Mouse (Mus musculus) kidney, embryonic 14.5 days (tissue): ENCODE measurements at regions not wholly inside any gene's neighbourhood (a gene's known extent, or its start where the extent isn't known, plus 50 kb on each side); places are given as distances from the start of the nearest gene placed in this dataset.
A peak's percentile ranks its signal among the peaks of the same experiment; 100 is the strongest.

Experiments
- ATAC-seq: fragments of 200-750 bp; cut with Nextera tagmentation; 2 replicates; pipeline ENCODE4 v1.8.0; 2017; ENCODE audit warnings: moderate number of reproducible peaks, mild to moderate bottlenecking, moderate TSS enrichment, moderate library complexity; ENCODE audit not compliant: low FRiP score, low TSS enrichment
- H3K27ac ChIP-seq: fragments of 300-500 bp; sonication (generic); 2 replicates; pipeline ENCODE4 v1.5.1; 2014; ENCODE audit warnings: low read depth, mild to moderate bottlenecking, low read length, moderate library complexity, mixed read lengths
- H3K27me3 ChIP-seq: fragments of 300-500 bp; sonication (generic); 2 replicates; pipeline ENCODE4 v1.6.1; 2014; ENCODE audit warnings: mild to moderate bottlenecking, low read length; ENCODE audit not compliant: control insufficient read depth, insufficient read depth
- H3K36me3 ChIP-seq: fragments of 300-500 bp; sonication (generic); 2 replicates; pipeline ENCODE4 v1.6.1; 2014; ENCODE audit warnings: low read length, mixed read lengths; ENCODE audit not compliant: control insufficient read depth, insufficient read depth
- H3K4me1 ChIP-seq: fragments of 300-500 bp; sonication (generic); 2 replicates; pipeline ENCODE4 v1.6.1; 2014; ENCODE audit warnings: low read length, mixed read lengths; ENCODE audit not compliant: control insufficient read depth, insufficient read depth
- H3K4me2 ChIP-seq: fragments of 300-500 bp; sonication (generic); replicated peaks from 2 replicates; pipeline ENCODE4 v1.6.1; 2014; ENCODE audit warnings: low read depth, mild to moderate bottlenecking, low read length
- H3K4me3 ChIP-seq: fragments of 300-500 bp; sonication (generic); 2 replicates; pipeline ENCODE4 v1.5.1; 2014; ENCODE audit warnings: mild to moderate bottlenecking, low read length
- H3K9ac ChIP-seq: fragments of 300-500 bp; sonication (generic); 2 replicates; pipeline ENCODE4 v1.6.1; 2014; ENCODE audit warnings: low read depth, mild to moderate bottlenecking, low read length, moderate library complexity
- H3K9me3 ChIP-seq: fragments of 300-500 bp; sonication (generic); 2 replicates; pipeline ENCODE4 v1.6.1; 2016; ENCODE audit warnings: low read length; ENCODE audit not compliant: control insufficient read depth
- WGBS: fragments of 180-500 bp; shearing (Covaris S2); extraction: QIAGEN DNeasy Blood & Tissue Kit; methylation state at CpG from one replicate; pipeline ENCODE4 v1.1.7; 2014; 5-methylcytosine and 5-hydroxymethylcytosine counted together

- no peak for ATAC-seq
These were observed 162.5 kb upstream of the Zranb2 start for GRCm38 (mm10) chr3:157371509-157371908.

GRCm38 (mm10) chr3:157373333-157373732, 160.6 kb upstream of the Zranb2 start:
- Histone ChIP-seq H3K27ac (no peak overlapping the region), H3K4me3 (no peak overlapping the region), H3K36me3 (no peaks in the 10 kb centered on the region), H3K9me3 (no peaks in the 10 kb centered on the region), H3K27me3 (no peaks in the 10 kb centered on the region), H3K4me1 (no peaks in the 10 kb centered on the region), H3K4me2 (no peak overlapping the region), H3K9ac (no peak overlapping the region)
- 50% methylated on average over 1 of the region's 1 CpGs for WGBS
- no peak for ATAC-seq

More at GRCm38 (mm10) chr3:157371509-157371908, 162.5 kb upstream of the Zranb2 start:
- Histone ChIP-seq H3K9ac (no peak overlapping the region), H3K27me3 (no peaks in the 10 kb centered on the region), H3K4me3 (no peak overlapping the region), H3K27ac (no peak overlapping the region), H3K36me3 (no peaks in the 10 kb centered on the region), H3K4me2 (no peak overlapping the region), H3K4me1 (no peaks in the 10 kb centered on the region), H3K9me3 (no peaks in the 10 kb centered on the region)
- WGBS = 78% methylated on average over 3 of the region's 3 CpGs

GRCm38 (mm10) chr3:157374178-157374577, 159.8 kb upstream of the Zranb2 start:
- Histone ChIP-seq H3K4me2 (no peak overlapping the region), H3K4me3 (no peak overlapping the region), H3K27me3 (no peaks in the 10 kb centered on the region), H3K4me1 (no peaks in the 10 kb centered on the region), H3K36me3 (no peaks in the 10 kb centered on the region), H3K9ac (no peak overlapping the region), H3K9me3 (no peaks in the 10 kb centered on the region), H3K27ac (no peak overlapping the region)
- no peak for ATAC-seq
- 71% methylated on average over 1 of the region's 1 CpGs for WGBS

GRCm38 (mm10) chr3:157377531-157377930, 156.4 kb upstream of the Zranb2 start:
- Histone ChIP-seq H3K4me1 (no peaks in the 10 kb centered on the region), H3K9ac (no peak overlapping the region), H3K4me3 (no peak overlapping the region), H3K36me3 (no peaks in the 10 kb centered on the region), H3K4me2 (no peak overlapping the region), H3K27me3 (no peaks in the 10 kb centered on the region), H3K9me3 (no peaks in the 10 kb centered on the region), H3K27ac (no peak overlapping the region)
- no peak for ATAC-seq
- WGBS = 66% methylated on average over 8 of the region's 8 CpGs

- Histone ChIP-seq H3K27ac (no peak overlapping the region), H3K4me1 (no peaks in the 10 kb centered on the region), H3K4me2 (0 out of 2 replicates have a peak overlapping the region, but pooled peaks have one; percentile 1), H3K9ac (no peak overlapping the region), H3K27me3 (no peaks in the 10 kb centered on the region), H3K36me3 (no peaks in the 10 kb centered on the region), H3K9me3 (no peaks in the 10 kb centered on the region), H3K4me3 (no peak overlapping the region)
- 16% methylated on average over 7 of the region's 7 CpGs for WGBS
- ATAC-seq = 0 out of 2 replicates have a peak, but pooled peaks have one; percentile 66
These were observed 155.8 kb upstream of the Zranb2 start for GRCm38 (mm10) chr3:157378127-157378526.

- Histone ChIP-seq H3K4me1 (no peaks in the 10 kb centered on the region), H3K27me3 (no peaks in the 10 kb centered on the region), H3K9ac (no peak overlapping the region), H3K9me3 (no peaks in the 10 kb centered on the region), H3K36me3 (no peaks in the 10 kb centered on the region), H3K4me2 (no peak overlapping the region), H3K27ac (no peak overlapping the region), H3K4me3 (no peak overlapping the region)
- ATAC-seq = no peak
- WGBS = 74% methylated on average over 1 of the region's 1 CpGs
These were observed 142.1 kb upstream of the Zranb2 start for GRCm38 (mm10) chr3:157391835-157392234.

- Histone ChIP-seq H3K27ac (no peak overlapping the region), H3K4me1 (no peaks in the 10 kb centered on the region), H3K36me3 (no peaks in the 10 kb centered on the region), H3K9ac (no peak overlapping the region), H3K4me2 (no peak overlapping the region), H3K4me3 (no peak overlapping the region), H3K9me3 (no peaks in the 10 kb centered on the region), H3K27me3 (no peaks in the 10 kb centered on the region)
- no peak for ATAC-seq
- WGBS = 62% methylated on average over 1 of the region's 1 CpGs
These were observed 140.1 kb upstream of the Zranb2 start for GRCm38 (mm10) chr3:157393903-157394302.

- Histone ChIP-seq H3K4me1 (no peaks in the 10 kb centered on the region), H3K36me3 (no peaks in the 10 kb centered on the region), H3K27ac (no peak overlapping the region), H3K9ac (no peak overlapping the region), H3K27me3 (no peaks in the 10 kb centered on the region), H3K4me2 (no peak overlapping the region), H3K4me3 (no peak overlapping the region), H3K9me3 (no peaks in the 10 kb centered on the region)
- WGBS = 80% methylated on average over 3 of the region's 3 CpGs
- ATAC-seq = no peak
These were observed 134.1 kb upstream of the Zranb2 start for GRCm38 (mm10) chr3:157399909-157400308.

GRCm38 (mm10) chr3:157404054-157404453, 129.9 kb upstream of the Zranb2 start:
- Histone ChIP-seq H3K27me3 (no peaks in the 10 kb centered on the region), H3K9ac (no peak overlapping the region), H3K4me2 (no peak overlapping the region), H3K4me1 (no peaks in the 10 kb centered on the region), H3K9me3 (no peaks in the 10 kb centered on the region), H3K27ac (no peak overlapping the region), H3K36me3 (no peaks in the 10 kb centered on the region), H3K4me3 (no peak overlapping the region)
- 56% methylated on average over 3 of the region's 3 CpGs for WGBS
- no peak for ATAC-seq
